Mouse (Mus musculus) cerebellum, postnatal 4 days (tissue): ENCODE results near the gene Kifap3.

Experiments
- DNase-seq, 2 experiments: peaks; one replicate each; pipeline ENCODE4 v3.0.0; 2022; ENCODE audit warnings: low spot score in 2 of 2, mixed read lengths in 1 of 2

Gene Kifap3

DNA sequence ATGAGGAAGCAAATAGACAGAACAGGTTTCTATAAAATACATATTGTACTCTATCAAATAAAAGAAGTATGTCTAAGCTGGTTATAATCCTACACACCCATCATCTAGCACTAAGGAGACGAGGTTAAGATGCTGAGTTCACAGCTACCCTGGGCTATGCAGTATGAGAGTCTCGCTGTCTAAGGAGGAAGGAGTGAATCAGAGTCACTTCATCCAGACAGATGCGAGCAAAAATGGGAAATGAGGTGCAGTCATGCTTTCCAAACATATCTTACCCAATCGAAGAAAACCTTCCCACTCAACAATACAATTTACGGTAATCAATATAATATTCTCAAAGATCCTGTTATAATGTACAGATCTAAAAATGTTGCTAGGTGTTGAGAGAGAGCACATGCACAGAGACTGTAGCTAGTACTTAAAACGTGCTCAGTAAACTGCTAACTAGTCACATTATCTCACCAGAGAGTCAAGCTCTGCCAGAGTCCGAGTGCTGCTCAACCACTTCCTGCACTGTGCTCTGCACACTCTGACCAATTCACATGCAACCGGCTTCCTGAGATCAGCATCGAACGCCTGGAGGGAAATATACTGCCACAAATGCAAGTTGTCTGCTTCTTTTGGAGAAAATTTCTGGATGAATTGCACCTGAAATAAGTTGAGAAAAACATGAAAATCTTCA lies 184.8 kb downstream of the Kifap3 start:
- no peak for DNase-seq
